Mouse (Mus musculus): ENCODE data around the gene Cyp2ab1. TPM values are rescaled to one million over a fixed set of nuclear protein-coding genes. Genes with fewer than 3 reads are reported as not detected.

Gene Cyp2ab1
- polyA plus RNA-seq, 1 experiment from 2014 or later = 0.09 TPM

- TF ChIP-seq CTCF (IDR thresholded peaks at IDR 0.05) = no peak
- DNase-seq (ENCODE audit: low read depth, low spot score) (no peak), ATAC-seq (no peak)
- H3K27me3 ChIP-seq = peaks cover 3% of the 10 kb centered on the region
- ChIA-PET POLR2A (no interaction called here), CTCF (interaction anchor here (1.0 kb wide), 1 partner anchor 26 kb away, joined by 3 read pairs; no protein-coding TSS in a partner anchor)
- in situ Hi-C loops (cut with MboI; ENCODE audit: low pct_unique_long_range_greater_than_20kb) = no loop called here
These were observed 52.2 kb downstream of the Cyp2ab1 start for GRCm38 (mm10) chr16:20272994-20273393.

DNA sequence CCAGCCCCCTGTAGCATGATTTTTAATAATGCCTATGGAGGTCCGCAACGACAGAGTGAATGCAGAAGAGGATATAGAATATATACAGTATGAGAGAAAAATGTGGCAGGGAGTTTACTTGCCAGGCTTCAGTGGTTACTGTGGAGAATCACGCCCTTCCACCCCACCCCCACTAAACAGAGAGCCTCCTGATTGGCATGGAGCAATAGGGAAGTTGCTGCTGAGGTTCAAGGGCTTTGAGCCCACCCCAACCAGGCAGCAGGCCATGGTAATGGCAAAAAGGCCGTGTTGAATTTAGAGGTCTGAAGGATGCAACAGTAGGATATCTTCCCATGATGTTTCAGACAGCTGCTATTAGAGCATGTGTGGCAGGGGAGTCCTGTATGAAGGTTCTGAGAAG lies 53.9 kb downstream of the Cyp2ab1 start:
- peaks cover 3% of the 10 kb centered on the region for H3K27me3 ChIP-seq
- DNase-seq (ENCODE audit: low read depth, low spot score) = no peak
- CTCF ChIA-PET = no interaction called here
- POLR2A ChIA-PET = no interaction called here
- no peak for TF ChIP-seq CTCF (IDR thresholded peaks at IDR 0.05)
- in situ Hi-C loops (cut with MboI; ENCODE audit: low pct_unique_long_range_greater_than_20kb) = no loop called here
- no peak for ATAC-seq

GRCm38 (mm10) chr16:20265089-20265488 lies 60.1 kb downstream of the Cyp2ab1 start:
- DNase-seq (ENCODE audit: low read depth, low spot score) (no peak), ATAC-seq (no peak)
- peaks cover 17% of the 10 kb centered on the region for H3K27me3 ChIP-seq
- ChIA-PET POLR2A (no interaction called here), CTCF (no interaction called here)
- in situ Hi-C loops (cut with MboI; ENCODE audit: low pct_unique_long_range_greater_than_20kb) = no loop called here
- no peak for TF ChIP-seq CTCF (IDR thresholded peaks at IDR 0.05)

Other genes starting within 250 kb of the Cyp2ab1 start
- gene Klhl24, start 227.9 kb downstream of the Cyp2ab1 start, polyA plus RNA-seq (2021) = 58.2 TPM
- gene Yeats2, start 184.3 kb downstream of the Cyp2ab1 start, polyA plus RNA-seq (2021) = 37.6 TPM
- 0.14 TPM for gene Map6d1, start 84.0 kb downstream of the Cyp2ab1 start, polyA plus RNA-seq (2021)
- 64.4 TPM for gene Parl, start 23.0 kb downstream of the Cyp2ab1 start, polyA plus RNA-seq (2021)
- 60.2 TPM for gene Abcc5, start 101.0 kb upstream of the Cyp2ab1 start, polyA plus RNA-seq (2021)
- 82.8 TPM for gene Eif2b5, start 173.4 kb upstream of the Cyp2ab1 start, polyA plus RNA-seq (2021)
- 52.8 TPM for gene Dvl3, start 191.6 kb upstream of the Cyp2ab1 start, polyA plus RNA-seq (2021)
- gene Ap2m1, start 210.1 kb upstream of the Cyp2ab1 start, polyA plus RNA-seq (2021) = 707 TPM
- gene Abcf3, start 223.2 kb upstream of the Cyp2ab1 start, polyA plus RNA-seq (2021) = 61.5 TPM